Mouse (Mus musculus) limb, embryonic 14.5 days (tissue): Measurements from ENCODE around the gene Agr3. TPM values are rescaled to one million over a fixed set of nuclear protein-coding genes. Genes with fewer than 3 reads are reported as not detected.

Source experiments
- ATAC-seq: fragments of 200-750 bp; cut with Nextera tagmentation; 2 replicates; pipeline ENCODE4 v1.8.0; 2017; ENCODE audit warnings: low read depth, moderate number of reproducible peaks, moderate TSS enrichment; ENCODE audit not compliant: low FRiP score
- DNase-seq: peaks from one replicate; pipeline ENCODE4 v3.0.0-alpha.2; 2015; ENCODE audit warnings: low spot score
- H3K27ac ChIP-seq: fragments of 300-500 bp; sonication (generic); replicated peaks from 2 replicates; pipeline ENCODE4 v1.5.1; 2014; ENCODE audit warnings: low read depth, mild to moderate bottlenecking, low read length, moderate library complexity, mixed read lengths
- H3K27me3 ChIP-seq: fragments of 300-500 bp; sonication (generic); 2 replicates; pipeline ENCODE4 v1.6.1; 2014; ENCODE audit warnings: low read length, mixed read lengths; ENCODE audit not compliant: control insufficient read depth, insufficient read depth
- H3K36me3 ChIP-seq: fragments of 300-500 bp; sonication (generic); 2 replicates; pipeline ENCODE4 v1.6.1; 2014; ENCODE audit warnings: mild to moderate bottlenecking, low read length, moderate library complexity, mixed read lengths; ENCODE audit not compliant: control insufficient read depth, insufficient read depth
- H3K4me1 ChIP-seq: fragments of 300-500 bp; sonication (generic); 2 replicates; pipeline ENCODE4 v1.6.1; 2014; ENCODE audit warnings: antibody characterized with exemption, low read length, mixed read lengths; ENCODE audit not compliant: control insufficient read depth, insufficient read depth
- H3K4me2 ChIP-seq: fragments of 300-500 bp; sonication (generic); replicated peaks from 2 replicates; pipeline ENCODE4 v1.6.1; 2014; ENCODE audit warnings: low read depth, mild to moderate bottlenecking, low read length, moderate library complexity; ENCODE audit not compliant: severe bottlenecking
- H3K4me3 ChIP-seq: fragments of 300-500 bp; sonication (generic); replicated peaks from 2 replicates; pipeline ENCODE4 v1.5.1; 2014; ENCODE audit warnings: low read length
- H3K9ac ChIP-seq: fragments of 300-500 bp; sonication (generic); 2 replicates; pipeline ENCODE4 v1.6.1; 2014; ENCODE audit warnings: mild to moderate bottlenecking, low read depth, low read length, moderate library complexity; ENCODE audit not compliant: severe bottlenecking
- H3K9me3 ChIP-seq: fragments of 300-500 bp; sonication (generic); 2 replicates; pipeline ENCODE4 v1.6.1; 2016; ENCODE audit warnings: low read length; ENCODE audit not compliant: control insufficient read depth
- POLR2A ChIP-seq: fragments of 200-500 bp; IDR thresholded peaks from 2 replicates; pipeline ENCODE4 v1.8.0; 2012; ENCODE audit warnings: inconsistent platforms, mild to moderate bottlenecking, moderate library complexity, borderline replicate concordance; ENCODE audit not compliant: insufficient read depth, insufficient read length; ENCODE audit errors: extremely low read depth
- WGBS: fragments of 180-500 bp; shearing (Covaris S2); extraction: QIAGEN DNeasy Blood & Tissue Kit; methylation state at CpG from one replicate; pipeline ENCODE4 v1.1.7; 2014; 5-methylcytosine and 5-hydroxymethylcytosine counted together
- polyA plus RNA-seq, 2 experiments: library from polyadenylated mRNA; depleted of rRNA in 1 of 2; stranded (reverse) in 1 of 2; unstranded in 1 of 2; fragments of >200 nt; fragmentation: Nextera tagmentation in 1 of 2; extraction: Ambion mirVana in 1 of 2; gene quantifications; 2 replicates each; pipeline versions ENCODE4 v1.2.1 to v1.2.3; 2012 to 2014

The Agr3 gene
- polyA plus RNA-seq, 2 experiments: not detected

DNA sequence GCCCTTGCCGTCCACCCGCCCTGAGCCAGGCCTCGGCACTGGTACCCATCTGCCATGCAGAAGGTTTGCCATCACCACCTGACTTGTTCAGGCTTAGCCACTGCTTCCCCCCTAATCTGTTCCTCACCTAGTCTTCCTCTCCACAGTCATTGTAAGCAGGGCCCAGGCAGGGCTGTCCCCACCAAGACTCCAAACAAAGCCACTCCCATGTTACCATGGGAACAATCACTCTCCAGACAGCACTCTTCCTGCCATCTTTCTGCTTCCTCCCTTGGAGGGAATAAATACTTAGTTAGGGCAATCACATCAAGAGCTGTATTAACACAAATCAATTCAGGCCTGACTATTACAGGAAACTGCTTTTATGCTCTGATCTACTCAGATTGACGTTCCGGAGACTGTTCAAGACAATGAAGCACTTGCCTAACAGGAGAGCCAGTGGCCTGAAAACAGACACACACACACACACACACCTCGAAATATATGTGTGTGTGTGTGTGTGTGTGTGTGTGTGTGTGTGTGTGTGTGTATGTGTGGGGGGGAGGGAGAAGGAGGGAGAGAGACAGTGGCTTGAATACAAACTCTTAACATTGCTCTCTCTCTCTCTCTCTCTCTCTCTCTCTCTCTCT, 56.4 kb downstream of the Agr3 start:
- TF ChIP-seq POLR2A: no peak
- H3K9ac ChIP-seq: no peak overlapping the region
- H3K27ac ChIP-seq: no peak overlapping the region
- no peak overlapping the region for H3K4me3 ChIP-seq
- H3K9me3 ChIP-seq: no peaks in the 10 kb centered on the region
- peaks cover 10% of the 10 kb centered on the region for H3K4me1 ChIP-seq
- DNase-seq (peak; percentile 11), ATAC-seq (no peak)
- H3K27me3 ChIP-seq: no peaks in the 10 kb centered on the region
- no peaks in the 10 kb centered on the region for H3K36me3 ChIP-seq
- 69% methylated on average over 6 of the region's 6 CpGs for WGBS
- no peak overlapping the region for H3K4me2 ChIP-seq

DNA sequence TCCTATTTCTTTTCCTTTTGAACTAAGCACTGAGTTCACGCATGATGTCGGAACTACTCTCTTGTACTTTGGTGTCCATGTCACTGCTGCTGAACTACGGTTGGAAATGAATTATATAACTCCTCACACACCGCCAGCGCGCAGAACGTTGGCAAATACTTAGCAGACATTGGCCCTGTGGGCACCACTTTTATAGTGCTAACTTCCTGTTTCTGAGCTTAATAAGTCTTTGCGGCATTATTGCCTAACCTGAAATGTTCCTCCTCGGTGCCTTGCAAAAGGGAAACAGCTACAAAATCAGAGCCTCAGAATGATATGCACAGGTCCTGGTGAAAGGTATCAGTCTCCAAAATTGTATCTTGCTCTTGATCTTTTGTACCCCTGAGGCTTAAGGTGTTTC, 58.1 kb downstream of the Agr3 start:
- peak; percentile 9 for DNase-seq
- WGBS: 43% methylated on average over 9 of the region's 9 CpGs
- H3K4me3 ChIP-seq: no peak overlapping the region
- H3K9ac ChIP-seq: no peak overlapping the region
- no peaks in the 10 kb centered on the region for H3K9me3 ChIP-seq
- no peaks in the 10 kb centered on the region for H3K27me3 ChIP-seq
- no peaks in the 10 kb centered on the region for H3K36me3 ChIP-seq
- H3K4me2 ChIP-seq: no peak overlapping the region
- H3K4me1 ChIP-seq: peaks cover 10% of the 10 kb centered on the region
- ATAC-seq: no peak
- no peak overlapping the region for H3K27ac ChIP-seq
- TF ChIP-seq POLR2A: no peak

DNA sequence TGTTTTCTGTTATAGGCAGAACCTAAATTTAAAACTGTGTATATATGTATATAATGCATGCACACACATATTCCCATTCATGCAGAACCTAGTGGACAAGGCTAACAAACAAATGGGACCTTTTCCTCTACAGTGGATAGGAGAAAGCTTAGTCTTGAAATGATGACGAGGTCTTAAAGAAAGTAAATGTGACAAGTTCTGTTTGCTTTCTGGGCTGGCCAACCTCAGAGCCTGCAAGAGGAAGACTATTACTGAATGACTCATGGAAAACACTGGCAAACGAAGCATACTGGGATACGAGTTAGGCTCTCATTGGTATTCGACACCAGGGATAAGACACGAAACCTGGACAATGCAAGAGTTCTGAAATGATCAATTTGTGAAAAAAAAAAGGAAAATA, 59.3 kb downstream of the Agr3 start:
- no peaks in the 10 kb centered on the region for H3K36me3 ChIP-seq
- no peak overlapping the region for H3K4me3 ChIP-seq
- ATAC-seq: no peak
- H3K4me1 ChIP-seq: peaks cover 10% of the 10 kb centered on the region
- no peak overlapping the region for H3K27ac ChIP-seq
- no peak for TF ChIP-seq POLR2A
- H3K9ac ChIP-seq: no peak overlapping the region
- no peak for DNase-seq
- no peaks in the 10 kb centered on the region for H3K27me3 ChIP-seq
- H3K4me2 ChIP-seq: no peak overlapping the region
- WGBS: 92% methylated on average over 5 of the region's 5 CpGs
- H3K9me3 ChIP-seq: no peaks in the 10 kb centered on the region

DNA sequence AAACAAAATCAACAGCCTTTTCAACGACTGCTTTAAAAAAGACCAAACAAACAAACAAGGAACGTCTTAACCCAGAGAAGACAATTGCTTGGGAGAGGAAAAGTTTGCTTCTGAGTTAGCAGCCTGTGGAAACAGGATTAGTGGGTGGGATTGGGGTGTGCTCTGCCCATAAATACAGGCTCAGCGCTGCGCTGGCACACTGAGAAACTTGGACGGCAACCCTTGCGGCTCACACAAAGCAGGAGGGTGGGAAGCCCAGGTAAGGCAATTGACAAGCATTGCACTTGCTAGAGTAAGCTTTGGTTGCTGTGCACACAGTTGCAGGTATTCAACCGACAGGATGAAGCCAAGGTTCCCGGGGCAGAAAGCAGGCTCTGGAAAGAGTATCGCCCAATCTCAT, 67.3 kb downstream of the Agr3 start, which contains the start of gene Agr2:
Gene Agr2 (plus strand): TSS at position 197 of the 400 bp plus-strand sequence.
- TF ChIP-seq POLR2A: no peak
- Histone ChIP-seq H3K4me3 (no peak within 1 kb of the TSS), H3K27me3 (no peaks in the 10 kb centered on the region), H3K4me2 (no peak within 1 kb of the TSS), H3K4me1 (no peaks in the 10 kb centered on the region), H3K36me3 (no peaks in the 10 kb centered on the region), H3K9ac (no peak within 1 kb of the TSS), H3K9me3 (no peaks in the 10 kb centered on the region), H3K27ac (no peak within 1 kb of the TSS)
- 52% methylated on average over 9 of the region's 9 CpGs for WGBS
- no peak for DNase-seq
- ATAC-seq: no peak

DNA sequence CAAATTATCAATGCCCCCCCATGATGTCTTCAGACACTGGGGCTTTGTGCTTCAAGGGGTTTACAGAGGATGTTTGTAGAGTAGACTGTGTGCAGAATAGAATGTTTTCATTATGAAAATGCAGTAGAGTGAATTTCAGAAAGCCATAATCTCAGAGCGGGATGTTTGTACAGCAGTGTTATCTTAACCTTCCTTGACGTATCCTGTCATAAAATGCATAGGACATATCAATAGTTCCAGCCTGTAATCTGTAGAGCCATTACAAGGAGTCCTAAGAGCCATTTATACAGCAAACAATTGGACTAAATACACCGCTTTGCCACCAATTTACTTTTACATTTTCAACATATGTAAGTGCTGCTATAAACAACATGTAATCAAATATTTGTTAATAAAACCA, 68.2 kb downstream of the Agr3 start:
- 73% methylated on average over 3 of the region's 3 CpGs for WGBS
- DNase-seq (no peak), ATAC-seq (no peak)
- Histone ChIP-seq H3K9me3 (no peaks in the 10 kb centered on the region), H3K27me3 (no peaks in the 10 kb centered on the region), H3K27ac (no peak overlapping the region), H3K4me3 (no peak overlapping the region), H3K4me2 (no peak overlapping the region), H3K9ac (no peak overlapping the region), H3K4me1 (no peaks in the 10 kb centered on the region), H3K36me3 (no peaks in the 10 kb centered on the region)
- TF ChIP-seq POLR2A: no peak

DNA sequence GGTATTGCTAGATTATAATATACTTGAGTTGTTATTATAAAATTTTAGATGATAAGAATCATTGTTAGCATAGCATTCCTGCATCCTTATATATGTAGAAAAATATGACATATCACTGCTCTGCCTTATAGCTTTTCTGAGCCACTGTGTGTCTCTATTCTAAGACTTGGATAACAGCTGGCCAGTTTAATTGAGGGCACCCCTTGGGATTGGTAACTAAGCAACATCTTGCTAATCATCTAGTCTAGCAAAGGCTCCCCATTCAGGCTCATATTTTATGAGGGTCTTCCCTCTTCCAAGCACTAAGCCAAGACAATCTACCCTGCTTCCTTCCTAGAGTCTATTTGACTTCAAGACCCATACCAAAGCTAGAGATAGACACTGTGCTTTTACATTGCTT, 68.7 kb downstream of the Agr3 start:
- TF ChIP-seq POLR2A: no peak
- H3K9me3 ChIP-seq: no peaks in the 10 kb centered on the region
- no peaks in the 10 kb centered on the region for H3K27me3 ChIP-seq
- H3K36me3 ChIP-seq: no peaks in the 10 kb centered on the region
- no peak overlapping the region for H3K9ac ChIP-seq
- no peak overlapping the region for H3K4me2 ChIP-seq
- H3K27ac ChIP-seq: no peak overlapping the region
- DNase-seq (no peak), ATAC-seq (no peak)
- H3K4me1 ChIP-seq: no peaks in the 10 kb centered on the region
- H3K4me3 ChIP-seq: no peak overlapping the region
